33 mouse cellular contexts compared by ENCODE assay signal in the genomic region with DNA sequence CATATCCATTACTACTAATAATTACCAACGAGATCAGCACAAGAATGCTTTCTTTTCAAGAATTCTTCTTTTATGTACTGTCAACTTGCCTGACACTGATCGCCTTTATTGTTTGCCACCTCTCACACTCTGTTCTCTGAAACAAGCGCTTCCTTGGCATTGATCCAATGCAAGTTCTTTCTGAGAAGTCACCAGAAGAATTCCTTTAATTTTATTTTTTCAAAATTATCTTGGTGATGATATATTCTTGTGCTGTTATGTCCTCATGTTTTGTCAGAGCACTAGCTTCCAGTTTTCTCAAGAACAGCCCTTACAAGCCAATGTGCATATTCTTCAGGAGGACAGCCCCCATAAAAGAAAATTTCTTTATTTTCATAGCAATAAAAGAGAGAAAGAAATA.
"Had no signal": no experiment of that assay in that cellular context is flagged by ENCODE, and none has a peak within 500 bp of the region (broad histone marks: within the 10 kb centered on the region; RNA-seq: fewer than 3 reads in every experiment).

No protein-coding gene starts in this region.

- ATAC-seq: hindbrain, embryonic 16.5 days; hindbrain, postnatal 0 days; inflammation-experienced regulatory T-cells, adult 6 months; intestine, embryonic 15.5 days; intestine, embryonic 16.5 days; intestine, postnatal 0 days had no signal

- H3K4me1 ChIP-seq: heart, embryonic 10.5 days; heart, embryonic 12.5 days; heart, embryonic 13.5 days; heart, embryonic 15.5 days; hindbrain, embryonic 10.5 days; hindbrain, embryonic 12.5 days; hindbrain, embryonic 13.5 days; hindbrain, embryonic 15.5 days; intestine, embryonic 15.5 days; kidney, embryonic 15.5 days had no signal

- H3K9me3 ChIP-seq: heart, embryonic 10.5 days; heart, embryonic 12.5 days; heart, embryonic 13.5 days; heart, embryonic 15.5 days; hindbrain, embryonic 10.5 days; hindbrain, embryonic 12.5 days; hindbrain, embryonic 13.5 days; hindbrain, embryonic 15.5 days; intestine, embryonic 15.5 days; kidney, embryonic 15.5 days had no signal

- H3K27ac ChIP-seq: heart, embryonic 10.5 days; heart, embryonic 13.5 days; heart, embryonic 15.5 days; hindbrain, embryonic 10.5 days; hindbrain, embryonic 12.5 days; hindbrain, embryonic 13.5 days; hindbrain, embryonic 15.5 days; hindbrain, postnatal 0 days; intestine, embryonic 15.5 days; kidney, embryonic 15.5 days; layer of hippocampus, adult 2 months; left cerebral cortex, adult 2 months had no signal

- H3K4me2 ChIP-seq: heart, embryonic 11.5 days; heart, embryonic 12.5 days; heart, embryonic 13.5 days; heart, embryonic 15.5 days; hindbrain, embryonic 12.5 days; hindbrain, embryonic 13.5 days; hindbrain, embryonic 15.5 days; intestine, embryonic 15.5 days; kidney, embryonic 15.5 days had no signal

- H3K4me3 ChIP-seq: heart, embryonic 10.5 days; heart, embryonic 12.5 days; heart, embryonic 13.5 days; heart, embryonic 15.5 days; hindbrain, embryonic 10.5 days; hindbrain, embryonic 12.5 days; hindbrain, embryonic 13.5 days; hindbrain, embryonic 15.5 days; intestine, embryonic 15.5 days; kidney, embryonic 15.5 days; layer of hippocampus, adult 2 months; left cerebral cortex, adult 2 months had no signal

- H3K9ac ChIP-seq: heart, embryonic 12.5 days; heart, embryonic 13.5 days; heart, embryonic 15.5 days; hindbrain, embryonic 12.5 days; hindbrain, embryonic 13.5 days; hindbrain, embryonic 15.5 days; intestine, embryonic 15.5 days; kidney, embryonic 15.5 days had no signal

- DNase-seq: heart, postnatal 10 days; heart, postnatal 14 days; heart, postnatal 36 days; heart, postnatal 4 days; kidney, adult 11 months; kidney, adult 2 months; kidney, adult 8-10 months; kidney, adult 9 months; kidney, postnatal 10 days; kidney, postnatal 14 days; kidney, postnatal 25 days; kidney, postnatal 36 days; kidney, postnatal 4 days; layer of hippocampus, adult 9-11 months; layer of hippocampus, postnatal 36 days had no signal

- H3K36me3 ChIP-seq: heart, embryonic 10.5 days; heart, embryonic 12.5 days; heart, embryonic 13.5 days; heart, embryonic 15.5 days; hindbrain, embryonic 10.5 days; hindbrain, embryonic 12.5 days; hindbrain, embryonic 13.5 days; hindbrain, embryonic 15.5 days; intestine, embryonic 15.5 days; kidney, embryonic 15.5 days had no signal

- H3K27me3 ChIP-seq: heart, embryonic 12.5 days; heart, embryonic 13.5 days; heart, embryonic 15.5 days; hindbrain, embryonic 12.5 days; hindbrain, embryonic 13.5 days; hindbrain, embryonic 15.5 days; intestine, embryonic 15.5 days; kidney, embryonic 15.5 days had no signal
